Mouse (Mus musculus) CH12F3 (cell line): ENCODE measurements around the gene Abcg5.

Experiments used
- in situ Hi-C: fragments of 300-500 bp; cut with MboI; formaldehyde crosslinking; loops from 2 replicates; pipeline ENCODE4 v1.14.3; 2020; ENCODE audit warnings: low sequenced_read_pairs

Abcg5 gene

DNA sequence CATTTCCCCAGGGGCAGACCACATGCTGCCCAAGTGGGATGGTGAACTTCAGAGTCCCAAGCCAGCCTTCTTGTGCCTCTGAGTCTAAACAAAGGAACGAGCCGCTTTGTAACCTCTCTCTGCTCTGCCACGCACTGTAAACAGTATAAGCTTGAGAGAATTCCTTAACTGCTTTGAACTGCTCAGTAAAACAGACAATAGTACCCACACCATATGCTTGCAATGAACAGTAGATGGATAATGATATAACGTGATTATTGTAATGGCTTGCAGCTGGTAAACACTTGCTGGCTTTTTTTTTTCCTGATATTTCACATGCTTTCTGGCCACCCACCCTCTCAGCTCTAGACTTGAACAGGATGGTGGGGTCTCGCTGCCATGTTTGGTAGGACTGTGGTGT lies 5.2 kb upstream of the Abcg5 start:
- in situ Hi-C loops, result no loop called here

DNA sequence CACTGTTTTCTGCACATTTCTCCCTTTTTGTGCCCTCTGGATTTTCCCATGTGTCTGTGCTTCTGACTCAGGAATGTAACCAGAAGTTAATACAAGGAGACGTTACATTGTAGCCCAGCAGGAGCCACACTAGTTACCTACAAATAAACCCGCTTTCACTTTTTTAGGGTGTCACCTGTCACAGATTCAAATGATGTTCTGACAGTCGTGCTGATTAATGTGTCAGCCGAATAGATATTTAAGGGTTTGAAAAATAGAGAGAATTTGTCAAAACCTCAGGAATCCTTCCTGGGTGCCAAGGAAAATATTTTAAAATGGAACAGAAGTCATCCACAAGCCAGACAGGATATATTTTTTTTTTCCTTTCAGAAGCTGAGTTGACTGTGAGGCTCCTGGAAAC lies 2.5 kb upstream of the Abcg5 start:
- in situ Hi-C loops, result no loop called here

DNA sequence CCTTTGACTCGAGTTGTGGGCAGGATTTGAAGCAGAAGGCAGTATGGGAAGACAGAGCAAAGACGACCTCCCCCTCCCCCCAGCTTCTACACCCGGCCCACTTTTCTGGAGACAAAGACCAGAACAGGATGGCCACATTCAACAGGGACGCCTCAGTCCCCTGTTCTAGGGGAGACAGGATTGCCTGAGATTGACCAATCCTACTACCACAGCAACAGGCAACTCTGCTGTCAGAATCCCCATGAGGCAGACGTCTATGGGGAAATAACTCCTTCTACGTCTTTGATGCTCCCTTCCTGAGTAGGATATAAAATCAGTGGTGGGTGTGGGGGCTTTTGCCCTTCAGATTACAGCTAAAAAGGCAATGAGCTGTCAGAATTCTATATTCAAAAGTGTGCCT lies 1.5 kb upstream of the Abcg5 start:
- in situ Hi-C loops, result no loop called here

DNA sequence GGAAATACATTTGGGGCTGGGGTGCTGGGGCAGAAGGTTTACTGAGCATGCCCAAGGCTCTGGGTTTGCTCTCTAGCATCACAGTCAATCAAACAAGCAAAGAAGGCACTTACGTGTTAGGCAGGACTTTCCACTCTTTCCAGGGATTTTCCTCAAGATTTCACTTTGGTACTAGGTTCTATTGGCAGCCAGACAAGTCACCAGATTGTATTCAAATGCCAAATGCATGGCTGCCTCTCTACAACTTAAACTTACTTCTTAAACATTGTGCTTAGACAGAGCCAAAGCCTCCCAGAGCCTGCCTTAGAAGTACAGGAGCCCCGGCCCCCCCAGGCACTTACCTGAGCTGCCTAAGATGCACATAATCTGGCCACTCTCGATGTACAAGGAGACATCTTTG lies 1.1 kb downstream of the Abcg5 start:
- in situ Hi-C loops, result no loop called here

DNA sequence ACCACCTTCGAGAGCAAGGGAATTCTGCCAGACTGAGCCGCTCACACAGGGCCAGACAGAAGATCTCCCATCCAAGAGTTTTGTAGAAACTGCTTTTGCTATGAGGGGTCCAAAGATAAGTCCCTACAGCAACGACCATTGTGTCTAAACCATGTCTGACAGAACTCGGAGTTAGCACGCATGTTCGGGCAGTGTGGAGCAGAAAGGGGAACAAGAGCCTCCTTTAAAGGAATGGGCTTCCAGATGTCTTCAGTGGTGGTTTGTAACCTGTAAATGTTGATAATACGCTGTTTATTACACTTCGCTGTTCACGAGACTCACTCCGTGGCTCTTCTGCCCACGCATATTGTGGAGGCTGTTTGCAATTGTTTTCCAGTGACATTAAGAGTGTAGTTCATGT lies 5.2 kb downstream of the Abcg5 start:
- in situ Hi-C loops, result no loop called here

DNA sequence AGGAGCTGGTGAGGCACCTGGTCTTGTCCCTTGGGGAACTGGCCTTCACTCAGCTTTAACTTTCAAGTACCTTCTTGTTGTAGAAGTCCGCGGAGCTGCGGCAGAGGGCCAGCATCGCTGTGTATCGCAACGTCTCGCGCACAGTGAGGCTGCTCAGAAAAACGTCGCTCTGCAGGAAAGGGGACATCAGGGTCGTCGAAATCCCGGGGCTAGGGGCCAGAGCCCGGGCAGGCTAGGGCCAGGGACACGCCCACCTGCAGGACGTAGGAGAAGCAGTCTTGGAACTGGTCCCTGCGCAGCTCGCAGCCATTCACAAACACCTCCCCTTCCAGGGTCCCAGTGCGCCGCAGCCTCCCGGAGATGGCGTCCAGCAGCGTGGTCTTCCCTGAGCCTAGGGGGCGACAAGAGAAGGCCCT lies 6.9 kb downstream of the Abcg5 start, which contains the start of gene Abcg8:
Abcg8 (plus strand) TSS at position 352 of the 416 bp plus-strand sequence.
- in situ Hi-C loops, result no loop called here

DNA sequence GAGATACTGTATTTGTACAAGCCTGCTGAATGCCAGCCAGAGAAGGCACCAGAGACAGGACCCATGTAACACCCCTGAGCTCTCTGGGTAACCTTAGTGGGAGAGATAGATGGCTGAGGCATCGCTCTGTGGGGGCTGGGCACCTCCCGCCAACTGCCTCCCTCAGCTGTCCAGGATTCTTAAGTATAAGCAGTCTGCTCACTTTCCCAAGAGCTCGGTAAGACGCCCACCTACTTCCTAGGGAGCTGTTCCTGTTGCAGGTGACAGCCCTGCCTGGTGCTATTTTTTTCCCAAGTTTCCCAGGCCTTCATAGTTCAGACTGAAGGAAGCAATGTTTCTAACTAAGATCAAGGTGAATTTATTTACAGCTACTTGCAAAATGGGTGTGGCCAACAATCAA lies 7.6 kb downstream of the Abcg5 start:
- in situ Hi-C loops, result no loop called here

DNA sequence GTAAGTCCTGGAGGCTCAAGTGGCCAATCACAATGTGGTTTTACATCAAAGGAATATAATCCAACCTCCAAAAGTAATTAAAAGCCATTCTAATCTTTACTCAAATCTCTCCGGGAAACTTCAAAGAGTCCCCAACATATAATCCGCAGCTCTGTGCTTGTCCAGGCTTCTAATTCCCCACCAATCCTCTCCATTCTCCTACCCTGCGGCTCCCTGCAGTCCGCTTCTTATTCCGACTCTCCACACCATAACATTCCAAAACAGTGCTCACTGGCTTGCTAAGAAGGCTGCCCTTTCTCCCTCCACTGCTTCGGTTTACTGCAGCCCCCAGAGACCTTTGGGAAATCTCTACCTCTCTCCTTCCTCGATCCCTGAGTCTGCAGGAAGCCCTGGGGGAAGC lies 8.8 kb downstream of the Abcg5 start:
- in situ Hi-C loops, result no loop called here

DNA sequence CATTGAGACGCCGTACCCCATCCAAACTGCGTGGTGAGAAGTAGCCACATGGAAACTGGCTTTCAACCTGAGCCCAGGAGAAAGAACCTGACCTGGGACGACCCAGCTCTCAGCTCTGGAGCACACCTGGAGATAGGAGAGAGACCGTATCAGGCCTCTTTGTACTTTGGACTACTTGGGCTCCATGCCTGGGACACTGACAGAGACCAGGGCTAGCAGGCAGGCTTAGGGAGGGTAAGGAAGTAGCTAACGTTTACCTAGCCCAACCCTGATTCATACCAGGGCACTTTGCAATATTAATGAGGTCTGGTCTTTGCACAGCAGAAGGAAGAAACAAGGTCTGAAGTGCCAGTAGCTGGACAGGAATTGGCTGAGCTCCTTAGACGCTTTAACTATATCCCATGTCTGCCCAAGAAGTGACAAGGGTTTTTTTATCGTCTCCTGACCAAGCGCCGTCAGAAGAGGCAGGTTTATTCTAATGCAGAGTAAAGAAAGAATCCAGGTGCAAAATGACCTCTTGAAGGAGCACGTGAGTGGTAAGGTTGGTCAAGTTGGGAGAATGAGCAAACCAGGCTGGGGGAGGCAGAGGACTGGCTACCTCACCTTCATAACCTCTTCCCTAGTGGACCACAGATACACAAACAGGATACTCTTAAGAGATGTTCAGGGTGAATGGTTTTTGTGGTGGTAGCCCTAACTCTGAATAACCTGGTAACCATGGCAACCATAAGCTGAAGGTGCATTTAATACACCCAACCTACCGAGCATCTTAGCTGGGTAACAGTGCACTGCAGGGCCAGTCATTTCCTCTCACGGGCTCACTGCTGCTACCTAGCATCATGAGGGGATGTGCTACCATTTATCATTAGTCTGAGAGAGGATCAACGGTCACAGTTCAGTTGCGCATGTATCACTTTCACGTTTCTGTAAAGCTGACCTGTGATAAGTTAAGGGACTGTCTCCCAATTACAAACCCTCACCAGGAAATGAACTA lies 10.1 kb downstream of the Abcg5 start:
- in situ Hi-C loops, result no loop called here

DNA sequence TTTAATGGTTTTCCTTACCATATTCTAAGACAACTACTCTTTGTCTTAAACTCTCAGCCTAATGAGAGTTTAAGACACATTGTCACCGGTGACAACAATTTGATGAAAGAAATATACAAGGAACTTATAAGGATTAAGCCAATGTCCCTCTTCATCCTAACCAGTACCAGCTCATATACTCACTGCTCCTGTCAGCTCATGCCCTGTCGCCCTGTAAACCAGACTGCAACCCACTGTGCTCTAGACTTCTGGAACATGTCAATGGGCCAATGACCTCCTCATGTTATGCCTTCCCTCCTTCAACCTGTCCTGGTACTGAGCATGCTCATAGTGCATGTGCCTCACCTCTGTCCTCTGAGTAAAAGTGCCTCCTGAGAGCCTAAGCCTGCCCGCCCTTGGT lies 15.0 kb downstream of the Abcg5 start:
- in situ Hi-C loops, result no loop called here

DNA sequence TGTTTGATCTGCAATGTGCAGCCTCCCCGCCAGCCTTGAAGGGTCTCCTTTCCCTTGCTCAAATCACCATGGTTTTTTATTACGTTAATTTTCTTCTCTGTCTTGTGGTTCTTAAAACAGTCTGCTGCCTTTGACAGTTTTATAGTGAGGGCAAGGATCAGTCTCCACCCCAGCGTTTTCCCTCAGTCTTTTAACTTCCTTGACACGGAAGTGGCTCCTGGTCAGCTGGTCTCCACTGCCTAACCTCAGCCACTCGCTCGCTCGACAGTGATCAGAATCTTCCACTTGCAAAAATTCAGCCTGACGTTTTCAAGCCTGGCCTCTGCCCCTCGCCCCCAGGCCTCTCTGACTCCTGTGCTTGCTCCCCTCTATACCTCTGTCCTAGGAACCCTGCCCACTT lies 17.1 kb downstream of the Abcg5 start:
- in situ Hi-C loops, result no loop called here

DNA sequence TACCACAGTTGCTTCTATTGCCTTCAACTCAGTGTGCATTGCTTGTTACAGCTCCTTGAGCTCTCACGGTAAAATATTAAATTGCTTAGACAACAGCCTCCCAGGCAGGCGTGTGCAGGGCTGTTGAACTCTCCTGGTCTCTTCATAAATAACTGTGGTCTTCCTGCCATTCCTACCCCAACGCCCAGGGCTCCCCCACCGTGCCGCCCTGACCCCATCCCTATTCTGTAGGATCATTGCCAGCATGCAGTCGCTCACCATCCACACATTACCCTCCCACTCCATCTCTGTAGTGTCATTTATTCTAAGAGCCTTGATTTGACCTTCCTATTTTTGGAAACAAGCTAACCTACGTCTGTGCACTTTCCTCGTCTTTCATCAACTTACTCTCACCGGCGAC lies 17.8 kb downstream of the Abcg5 start:
- in situ Hi-C loops, result no loop called here

DNA sequence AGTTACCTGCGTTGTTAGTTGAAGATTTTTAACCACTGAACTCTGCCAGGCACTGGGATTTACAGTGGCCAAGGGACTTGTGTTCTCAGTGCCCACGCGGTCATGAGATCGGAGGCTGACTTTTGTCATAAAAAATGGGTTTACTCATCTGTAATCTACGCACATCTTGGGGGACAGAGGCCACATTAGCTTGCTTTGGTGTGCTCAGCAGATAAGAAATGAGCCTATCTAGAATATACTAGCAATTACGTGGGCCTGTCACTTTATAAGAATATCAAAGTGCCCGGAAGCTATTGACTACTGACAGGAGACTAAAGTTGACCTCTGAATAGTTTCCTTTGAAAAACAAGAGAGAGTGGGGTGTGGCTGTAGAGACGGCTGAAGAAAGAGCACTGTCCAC lies 23.9 kb downstream of the Abcg5 start:
- in situ Hi-C loops, result no loop called here

DNA sequence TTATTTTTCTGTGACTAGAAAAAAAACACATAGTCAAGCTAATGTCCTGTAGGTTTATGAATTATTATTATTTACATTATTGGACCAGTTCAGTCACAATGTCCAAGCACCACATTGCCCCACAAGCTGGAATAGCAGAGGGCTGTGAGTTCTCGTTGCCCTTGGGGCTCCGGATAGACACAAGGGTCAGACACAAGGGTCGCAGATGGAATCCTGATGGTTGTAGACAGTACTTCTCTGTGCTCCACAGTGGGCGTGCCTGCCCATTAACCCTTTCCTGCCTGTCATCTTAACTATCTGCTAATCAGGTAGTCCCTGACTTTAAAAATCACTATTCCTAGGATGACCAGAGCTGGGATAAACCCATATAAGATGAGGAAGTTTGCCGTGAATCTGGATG lies 24.6 kb downstream of the Abcg5 start:
- in situ Hi-C loops, result no loop called here

DNA sequence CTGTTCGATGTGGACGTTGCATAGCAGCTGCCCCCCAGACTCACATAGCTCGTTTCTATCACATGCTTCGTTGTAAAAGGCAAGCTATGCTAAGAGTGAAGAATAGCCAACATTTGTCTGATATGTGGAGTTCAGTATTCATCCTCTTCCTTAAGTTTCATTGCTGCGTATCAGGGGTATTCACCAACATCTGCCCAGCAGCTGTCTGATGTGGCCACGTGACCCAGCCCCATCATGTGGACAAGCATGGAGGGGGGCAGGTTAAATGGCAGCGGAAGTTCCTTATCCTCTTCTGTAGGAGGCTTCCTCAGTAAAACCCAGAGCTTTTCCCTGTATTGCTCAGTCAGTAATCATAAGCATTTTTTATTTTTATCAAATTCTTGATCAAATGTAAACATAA lies 25.0 kb downstream of the Abcg5 start:
- in situ Hi-C loops, result no loop called here

DNA sequence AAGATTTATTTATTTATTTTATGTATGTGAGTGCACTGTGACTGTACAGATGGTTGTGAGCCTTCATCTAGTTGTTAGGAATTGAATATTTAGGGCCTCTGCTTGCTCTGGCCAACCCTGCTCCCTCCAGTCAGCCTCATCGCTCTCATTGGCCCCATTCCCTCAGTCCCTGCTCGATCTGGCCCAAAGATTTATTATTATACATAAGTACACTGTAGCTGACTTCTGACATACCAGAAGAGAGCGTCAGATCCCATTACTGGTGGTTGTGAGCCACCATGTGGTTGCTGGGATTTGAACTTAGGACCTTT lies 25.4 kb downstream of the Abcg5 start:
- in situ Hi-C loops, result no loop called here

DNA sequence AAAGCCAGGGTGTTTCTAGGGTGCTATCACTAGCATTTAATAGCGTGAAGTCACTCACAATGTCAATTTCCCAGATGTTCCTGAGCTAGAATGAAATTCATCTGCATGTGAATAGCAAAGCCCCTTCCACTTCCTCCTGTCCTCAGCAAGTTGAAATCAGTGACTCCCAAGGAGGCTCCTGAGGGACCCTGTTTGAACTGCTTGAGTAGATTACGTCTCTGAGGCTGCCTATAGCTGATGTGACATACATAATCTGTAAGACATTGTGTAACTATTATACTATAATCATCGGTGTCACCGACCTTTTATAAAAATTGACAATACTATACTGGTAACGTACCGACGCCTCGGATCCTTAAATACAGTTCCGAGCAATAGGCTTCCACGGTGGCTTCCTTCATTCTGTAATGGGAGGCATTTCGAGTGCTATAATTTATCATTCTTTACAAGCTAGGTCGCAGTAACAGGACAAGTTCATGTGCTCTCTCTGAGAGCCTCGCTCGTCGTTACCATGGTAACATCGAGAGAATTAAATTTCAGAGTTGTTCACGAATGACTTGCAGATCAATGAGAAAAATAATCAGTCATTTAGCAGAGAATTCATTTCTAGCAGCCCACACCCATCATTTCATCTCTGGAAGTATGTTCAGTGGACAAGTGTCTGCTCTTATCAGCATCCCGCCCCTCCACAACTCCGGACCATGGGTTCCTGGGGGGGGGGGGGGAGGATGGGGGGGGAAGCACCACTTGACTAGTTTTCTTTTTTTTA lies 26.0 kb downstream of the Abcg5 start:
- in situ Hi-C loops, result no loop called here

DNA sequence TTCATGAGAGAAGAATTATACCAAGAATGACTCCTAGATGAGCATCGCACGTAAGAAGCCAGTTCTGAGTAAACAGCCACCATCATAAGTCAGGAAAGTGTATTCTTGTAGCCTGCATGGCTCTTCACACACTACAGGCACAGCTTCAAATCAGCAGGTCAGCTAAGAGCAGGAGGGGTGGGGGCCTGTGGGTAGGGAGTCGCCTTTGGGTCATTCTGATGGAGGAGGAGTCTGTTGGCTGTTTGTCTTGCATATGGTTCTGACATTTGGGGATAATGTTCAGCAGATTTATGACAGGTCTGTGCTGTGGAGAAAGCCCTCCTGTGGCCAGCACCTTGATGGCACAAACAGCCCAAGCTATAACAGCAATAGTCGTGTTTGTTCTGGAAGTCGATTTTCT lies 26.6 kb downstream of the Abcg5 start:
- in situ Hi-C loops, result no loop called here

DNA sequence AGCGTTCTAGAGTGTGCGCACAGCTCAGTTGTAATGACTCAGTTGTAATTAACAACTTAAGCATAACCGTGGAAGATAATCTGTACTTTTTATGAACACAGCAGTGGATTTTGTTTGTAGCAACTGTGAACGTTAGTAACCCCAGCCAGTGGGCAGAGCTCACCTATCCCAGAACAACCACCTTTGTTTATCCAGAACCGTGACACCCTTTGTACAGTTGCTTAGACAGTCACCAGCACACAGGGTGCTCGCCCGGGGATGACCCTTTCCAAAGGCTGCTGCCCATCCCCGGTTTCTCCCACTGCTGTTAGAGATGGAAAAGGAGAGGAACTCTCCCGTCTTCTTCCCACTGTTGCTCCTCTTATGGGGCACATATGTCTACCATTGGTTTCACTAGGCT lies 29.3 kb downstream of the Abcg5 start:
- in situ Hi-C loops, result no loop called here

DNA sequence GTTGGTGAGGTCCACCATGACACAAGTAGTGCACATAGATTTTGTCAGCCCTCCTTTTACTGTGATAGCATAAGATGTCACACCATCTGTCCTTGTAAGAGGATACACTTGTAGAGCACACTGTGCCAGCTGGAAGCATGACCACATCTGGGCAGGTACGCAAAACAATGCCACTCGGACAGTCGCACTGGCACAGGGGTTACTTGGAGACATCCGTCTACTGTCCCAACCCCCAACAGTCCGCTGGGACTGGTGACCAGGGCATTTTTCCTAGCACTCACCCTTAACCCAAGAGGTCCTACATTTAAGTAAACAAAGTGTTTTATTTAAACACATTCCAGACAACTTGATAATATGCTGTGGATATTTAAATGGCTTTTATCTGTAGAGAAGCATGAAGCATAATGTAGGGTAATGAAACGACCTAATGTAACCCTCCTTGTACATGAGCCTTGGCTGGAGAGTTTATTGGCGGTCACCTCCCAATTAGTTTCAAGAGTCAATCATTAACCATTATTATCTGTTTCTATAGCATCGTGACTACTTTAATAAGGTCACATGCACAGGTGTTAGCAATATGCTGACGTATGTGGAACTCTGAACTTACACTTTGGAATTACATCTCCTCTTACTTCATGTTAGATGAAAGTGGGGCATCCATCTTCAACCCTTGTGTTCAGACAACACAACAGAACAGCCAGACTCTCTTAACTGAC lies 32.4 kb downstream of the Abcg5 start:
- in situ Hi-C loops, result no loop called here

DNA sequence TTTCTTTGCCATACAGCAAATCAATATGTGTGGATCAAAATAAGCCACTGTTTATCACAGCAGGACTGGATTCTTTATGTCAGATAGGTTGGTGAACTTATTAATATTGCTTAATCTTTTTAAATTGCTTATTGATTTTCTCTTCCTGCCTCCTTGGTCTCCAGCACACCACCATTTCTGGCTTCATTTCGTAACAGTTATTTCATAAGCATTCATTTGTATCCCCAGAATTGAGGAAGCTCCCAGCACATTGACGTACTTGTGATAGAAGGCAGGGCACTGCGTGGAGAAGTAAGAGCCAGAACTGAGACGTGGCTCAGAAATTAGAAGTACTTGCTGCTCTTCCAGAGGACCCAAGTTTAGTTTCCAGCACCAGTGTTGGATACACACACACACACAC lies 35.2 kb downstream of the Abcg5 start:
- in situ Hi-C loops, result no loop called here

DNA sequence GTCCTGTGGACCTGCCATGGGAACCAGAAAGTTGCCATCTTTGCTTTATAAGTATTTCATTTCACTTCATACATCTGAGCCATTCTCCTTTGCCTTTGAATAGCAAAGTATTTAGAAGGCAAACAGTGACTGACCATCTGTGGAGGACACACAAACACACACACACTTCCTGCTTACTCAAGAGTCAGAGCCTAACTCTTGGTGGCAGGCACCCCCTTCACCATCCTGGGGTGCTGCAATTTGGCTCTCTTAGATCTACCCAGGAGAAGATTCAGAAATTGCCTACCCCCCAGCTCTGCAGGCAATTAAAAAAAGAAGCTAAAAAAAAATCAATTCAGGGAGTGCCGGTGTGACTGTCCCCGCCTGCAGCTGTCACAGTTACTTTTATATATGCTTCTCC lies 36.3 kb downstream of the Abcg5 start:
- in situ Hi-C loops, result no loop called here
